Mouse (Mus musculus) gastrocnemius, postnatal 10 days (tissue): ENCODE results near the gene Olfr1390. TPM values are rescaled to one million over a fixed set of nuclear protein-coding genes. Genes with fewer than 3 reads are reported as not detected.
"Not testable (repeated sequence)": the region's sequence is repeated elsewhere in the genome, so short reads cannot be mapped to it uniquely, and the experiment has no call there.

Experiments
- DNase-seq: peaks from one replicate; pipeline ENCODE4 v3.0.0; 2021; ENCODE audit warnings: mixed read lengths
- long read RNA-seq, 2 experiments: library from polyadenylated mRNA; stranded (forward); transcript quantifications; one replicate each; pipeline ENCODE4 v2.0.0; 2021
- total RNA-seq, 2 experiments: library from RNA; stranded (reverse); gene quantifications; 2 replicates each; pipeline ENCODE4 v1.2.3; 2021

Olfr1390 gene
- not detected for total RNA-seq
- long read RNA-seq, experiment 1 = 0 reads
- long read RNA-seq, experiment 2 = 0 reads

DNA sequence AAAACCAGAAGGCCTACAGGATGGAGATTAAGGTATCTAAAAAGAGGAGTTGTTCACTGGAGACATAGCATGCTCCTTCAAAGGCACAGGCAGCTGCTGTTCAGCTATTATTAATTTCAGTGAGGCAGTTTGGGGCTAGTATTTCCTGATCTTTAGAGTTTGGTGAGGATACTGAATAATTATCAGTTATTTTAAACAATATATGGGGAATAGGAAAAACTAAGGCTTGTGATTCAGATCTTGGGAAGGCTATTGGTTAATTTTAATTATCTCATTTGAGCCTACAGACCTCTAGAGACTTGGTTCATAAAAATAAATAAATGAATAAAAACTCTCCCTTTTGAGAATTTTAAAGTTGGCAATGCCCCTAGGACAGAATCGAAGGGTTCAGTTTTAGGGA is at the start of gene Olfr1390:
Gene Olfr1390, plus strand, starts transcription at position 301 of the 400 bp plus-strand sequence.
- DNase-seq = no peak

DNA sequence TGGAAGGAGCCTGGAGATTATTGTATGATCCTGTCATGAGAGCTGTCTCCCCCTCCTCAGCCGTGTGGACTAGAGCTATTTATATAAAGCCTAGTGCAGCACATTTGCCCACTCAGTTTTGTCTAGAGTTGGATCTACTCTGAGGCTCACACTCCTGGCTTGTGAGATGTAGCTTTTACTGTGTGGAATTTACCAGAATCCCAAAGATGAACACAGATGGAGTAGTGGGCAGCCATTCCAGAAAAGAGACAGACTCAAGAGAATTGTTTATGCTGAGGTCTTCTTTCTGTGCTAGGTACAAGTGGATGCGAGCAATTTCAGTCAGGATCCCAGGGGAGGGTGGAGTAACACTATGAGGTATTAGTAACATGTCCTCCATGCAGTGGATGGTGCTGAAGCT is 47.7 kb upstream of the Olfr1390 start:
- DNase-seq = no peak

DNA sequence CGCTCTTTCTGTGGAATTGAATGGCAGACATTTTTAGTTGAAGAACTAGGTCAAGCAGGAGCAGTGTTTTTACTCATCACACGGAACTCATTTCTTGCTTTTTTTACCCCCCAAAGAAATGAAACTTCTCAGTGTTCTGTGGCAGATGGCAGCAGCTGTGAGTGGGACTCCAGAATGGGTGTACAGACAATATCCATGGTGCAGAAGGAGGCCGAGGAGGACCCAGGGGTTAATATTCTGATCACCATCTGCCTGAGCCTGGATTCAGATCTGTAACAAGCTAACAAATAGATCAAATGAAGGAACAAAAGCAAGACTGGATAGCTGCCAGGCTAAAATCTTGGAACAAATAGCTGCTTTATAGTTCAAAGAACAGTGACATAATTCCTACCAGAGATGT is 42.2 kb upstream of the Olfr1390 start:
- DNase-seq = no peak

DNA sequence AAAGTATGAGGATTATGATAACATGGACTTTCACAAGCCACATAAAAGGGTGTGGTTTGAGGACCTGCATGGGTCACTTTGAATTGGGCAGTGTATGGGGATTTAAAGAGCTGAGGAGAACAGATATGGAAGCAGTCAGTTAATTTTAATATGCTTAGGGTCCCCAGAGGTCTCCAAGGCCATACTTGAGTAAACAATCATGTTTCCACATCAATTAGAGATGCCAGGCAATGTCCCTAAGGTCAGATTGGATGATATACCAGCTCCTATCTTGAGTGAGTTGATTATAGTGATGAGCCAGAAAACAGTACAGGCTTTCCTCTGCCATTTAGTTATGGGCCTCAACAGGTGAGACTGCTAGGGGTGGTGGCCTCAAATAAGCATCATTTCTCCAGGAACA is 30.5 kb upstream of the Olfr1390 start, which contains the start of gene Olfr10:
Gene Olfr10, plus strand, starts transcription at position 301 of the 400 bp plus-strand sequence.
- no peak for DNase-seq

DNA sequence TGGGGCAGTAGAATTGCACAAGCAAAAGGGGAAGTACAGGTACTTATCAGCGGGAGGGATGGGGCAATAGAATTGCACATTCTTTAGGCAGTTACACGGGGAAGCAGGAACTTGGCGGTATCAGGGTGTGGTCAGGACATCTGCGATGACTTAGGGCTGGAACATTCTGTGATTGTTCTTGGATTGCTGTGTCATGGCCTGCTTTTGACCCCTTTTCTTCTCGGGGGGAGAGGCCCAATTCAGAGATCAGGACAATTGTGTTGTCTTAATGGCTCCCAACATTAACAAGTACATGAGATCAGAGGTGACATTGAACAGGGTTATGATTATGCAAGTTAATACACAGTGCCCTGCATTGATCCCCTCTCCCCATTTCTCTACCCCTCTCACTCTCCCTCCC is 26.4 kb upstream of the Olfr1390 start:
- DNase-seq = not testable (repeated sequence)

DNA sequence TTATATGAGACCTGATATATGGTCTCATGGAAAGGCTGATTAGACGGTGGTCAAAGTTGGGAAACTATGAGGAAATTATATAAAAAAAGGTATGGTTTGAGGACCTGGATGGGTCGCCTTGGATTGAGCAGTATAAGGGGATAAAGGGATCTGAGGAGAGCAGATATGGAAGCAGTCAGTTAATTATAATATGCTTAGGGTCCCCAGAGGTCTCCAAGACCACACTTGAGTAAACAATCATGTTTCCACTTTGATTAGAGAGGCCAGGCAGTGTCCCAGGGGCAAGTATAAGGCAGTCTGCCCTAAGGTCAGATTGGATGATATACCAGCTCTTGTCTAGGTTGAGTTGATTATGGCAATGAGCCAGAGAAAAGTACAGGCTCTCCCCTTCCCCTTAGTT is 12.5 kb upstream of the Olfr1390 start, which contains the start of gene Olfr1391:
Gene Olfr1391, plus strand, starts transcription at position 301 of the 400 bp plus-strand sequence.
- no peak for DNase-seq

DNA sequence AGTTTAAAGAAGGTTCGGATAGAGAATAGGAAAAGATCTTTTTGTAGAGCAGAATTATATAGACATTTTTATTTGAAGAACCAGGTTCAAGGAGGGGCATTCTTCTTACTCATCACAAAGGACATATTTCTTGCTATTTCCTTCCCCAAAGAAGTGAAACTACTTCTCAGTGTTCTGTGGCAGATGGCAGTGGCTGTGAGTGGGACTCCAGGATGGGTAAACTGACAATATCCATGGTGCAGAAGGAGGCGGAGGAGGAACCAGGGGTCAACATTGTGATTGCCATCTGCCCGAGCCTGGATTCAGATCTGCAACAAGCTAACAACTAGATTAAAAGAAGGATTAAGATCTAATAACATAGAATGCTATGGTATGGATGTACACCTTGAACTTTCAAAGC is 8.3 kb upstream of the Olfr1390 start:
- no peak for DNase-seq

DNA sequence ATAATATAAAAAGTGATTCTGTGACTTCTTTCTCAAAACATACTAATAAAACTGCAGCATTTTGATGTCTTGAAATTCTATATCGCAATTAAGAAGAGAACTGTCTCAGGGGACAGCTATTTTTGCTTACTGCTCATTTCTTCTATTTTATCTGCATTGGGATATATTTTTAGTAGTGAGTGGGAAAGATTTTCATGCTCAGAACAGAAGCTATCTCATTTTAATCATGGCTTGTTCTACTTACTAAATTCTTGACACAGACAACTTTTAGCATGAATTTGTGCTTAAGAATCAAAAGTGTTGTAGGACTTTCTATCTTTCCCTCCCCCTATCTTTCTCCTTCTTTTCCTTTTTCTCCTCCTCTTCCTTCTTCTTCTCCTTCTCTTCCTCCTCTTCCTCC is 5.3 kb upstream of the Olfr1390 start:
- DNase-seq = no peak

DNA sequence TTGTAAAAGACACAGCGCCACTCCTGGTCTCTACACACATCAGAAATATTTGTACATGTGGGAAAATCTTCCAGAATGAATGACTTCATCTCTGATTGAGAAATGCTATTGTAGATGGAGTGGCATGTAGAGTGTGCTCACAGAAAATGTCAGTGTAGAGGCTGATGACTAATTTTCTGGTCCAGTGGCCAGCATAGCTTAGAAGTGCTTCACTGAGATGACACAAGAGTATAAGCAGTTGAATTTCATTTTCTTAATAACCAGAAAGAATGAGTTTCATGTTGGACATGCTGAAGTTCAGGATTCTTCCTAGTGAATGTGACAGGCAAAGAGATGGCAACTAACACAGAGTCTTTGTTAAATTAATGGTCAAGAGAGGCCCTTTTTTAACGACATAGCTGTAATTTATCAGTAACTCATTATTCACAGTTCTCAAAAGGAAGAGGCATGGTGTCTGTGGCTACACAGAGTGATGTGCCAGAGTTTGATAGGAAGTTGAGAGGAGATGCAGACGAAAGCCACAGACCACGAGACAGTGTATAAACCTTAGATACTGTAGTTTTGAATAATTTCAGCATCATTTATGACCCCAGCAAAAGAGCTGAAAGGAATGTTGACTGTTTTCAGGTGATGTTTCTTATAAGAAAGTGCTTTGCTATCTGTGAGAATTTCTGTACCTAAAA is 2.3 kb downstream of the Olfr1390 start:
- DNase-seq = no peak

DNA sequence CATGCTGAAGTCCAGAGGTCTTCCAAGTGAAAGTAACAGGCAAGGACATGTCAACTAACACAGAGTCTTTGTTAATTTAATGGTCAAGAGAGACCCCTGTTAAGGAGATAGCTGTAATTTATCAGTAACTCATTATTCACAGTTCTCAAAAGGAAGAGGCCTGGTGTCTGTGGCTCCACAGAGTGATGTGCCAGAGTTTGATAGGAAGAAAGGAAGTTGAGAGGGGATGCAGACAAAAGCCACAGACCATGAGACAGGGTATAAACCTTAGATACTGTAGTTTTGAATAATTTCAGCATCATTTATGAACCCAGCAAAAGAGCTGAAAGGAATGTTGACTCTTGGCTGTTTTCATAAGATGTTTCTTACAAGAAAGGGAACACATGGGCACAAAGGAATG is 48.1 kb downstream of the Olfr1390 start:
- DNase-seq = no peak

DNA sequence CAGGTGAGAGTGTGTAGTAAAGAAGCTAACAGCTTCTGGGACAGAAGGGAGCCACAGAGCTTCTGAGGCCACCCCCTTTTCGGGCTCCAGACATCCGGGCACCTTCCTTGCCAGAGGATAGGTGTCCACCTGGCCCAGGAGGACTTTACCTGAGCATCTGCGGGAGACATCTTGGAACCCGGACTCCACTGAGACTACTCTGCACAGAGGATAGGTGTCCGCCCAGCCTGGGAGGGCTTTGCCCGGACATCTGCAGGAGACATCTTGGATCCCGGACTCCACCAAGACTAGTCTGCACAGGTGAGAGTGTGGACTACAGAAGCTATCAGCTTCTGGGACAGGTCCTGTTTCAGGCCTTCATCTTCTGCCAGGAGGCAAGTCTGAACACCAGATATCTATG is 51.1 kb downstream of the Olfr1390 start:
- DNase-seq = not testable (repeated sequence)

Other genes with a start within 250 kb of the Olfr1390 start
- not detected for gene Olfr1396, start 220.3 kb upstream of the Olfr1390 start, total RNA-seq
- gene Olfr1395, start 192.9 kb upstream of the Olfr1390 start, total RNA-seq = not detected
- gene Olfr1394, start 180.8 kb upstream of the Olfr1390 start, total RNA-seq = not detected
- gene Btnl9, start 148.0 kb upstream of the Olfr1390 start, total RNA-seq = 1 to 10 TPM; 5.9 to 7.7 TPM
- 10 to 100 TPM; 20.8 to 27.5 TPM for gene Zfp62, start 131.9 kb upstream of the Olfr1390 start, total RNA-seq
- gene Mgat1, start 91.0 kb upstream of the Olfr1390 start, total RNA-seq = 10 to 100 TPM; 42.7 to 60.3 TPM
- under 1 TPM; 0.18 to 0.33 TPM for gene Olfr1393, start 56.9 kb upstream of the Olfr1390 start, total RNA-seq
- gene Olfr1392, start 49.9 kb upstream of the Olfr1390 start, total RNA-seq = not detected
- gene Olfr10, start 30.4 kb upstream of the Olfr1390 start, total RNA-seq = not detected
- not detected for gene Olfr1391, start 12.4 kb upstream of the Olfr1390 start, total RNA-seq
- not detected for gene Olfr1389, start 87.9 kb downstream of the Olfr1390 start, total RNA-seq
- under 1 TPM; 0.11 to 0.12 TPM for gene Olfr1388, start 101.4 kb downstream of the Olfr1390 start, total RNA-seq
- not detected for gene Olfr1387, start 120.2 kb downstream of the Olfr1390 start, total RNA-seq
- not detected for gene Olfr1386, start 129.9 kb downstream of the Olfr1390 start, total RNA-seq
- not detected for gene Olfr1385, start 153.9 kb downstream of the Olfr1390 start, total RNA-seq
- not detected for gene Olfr1384, start 171.5 kb downstream of the Olfr1390 start, total RNA-seq
- gene Olfr1383, start 184.5 kb downstream of the Olfr1390 start, total RNA-seq = not detected
- not detected for gene Olfr1382, start 193.1 kb downstream of the Olfr1390 start, total RNA-seq
- not detected for gene Olfr1381, start 208.3 kb downstream of the Olfr1390 start, total RNA-seq
- gene Olfr1380, start 221.7 kb downstream of the Olfr1390 start, total RNA-seq = not detected